Mouse (Mus musculus) spleen, postnatal 10 days (tissue): Measurements from ENCODE around the gene Crlf2.

Source experiments
- DNase-seq, 2 experiments: peaks; one replicate each; pipeline ENCODE4 v3.0.0; 2021 to 2022; ENCODE audit warnings: low spot score in 2 of 2

The Crlf2 gene

GRCm38 (mm10) chr5:109558404-109559160, at the start of gene Crlf2:
TSS of gene Crlf2 (minus strand) at chr5:109558993.
- DNase-seq, result peak; percentile 82 to 93

- DNase-seq, result peak in 1 of 2 experiments; percentile 32
These were observed 43.8 kb upstream of the Crlf2 start for GRCm38 (mm10) chr5:109602585-109602984.

- DNase-seq, result peak in 1 of 2 experiments; percentile 42
These were observed 42.3 kb upstream of the Crlf2 start for GRCm38 (mm10) chr5:109601080-109601479.

GRCm38 (mm10) chr5:109598876-109599275, 40.1 kb upstream of the Crlf2 start:
- DNase-seq, result no peak

GRCm38 (mm10) chr5:109596647-109597046, 37.9 kb upstream of the Crlf2 start:
- peak in 1 of 2 experiments; percentile 40 for DNase-seq

- DNase-seq, result no peak
These were observed 4.0 kb upstream of the Crlf2 start for GRCm38 (mm10) chr5:109562829-109563228.

GRCm38 (mm10) chr5:109559191-109559590, 398 bp upstream of the Crlf2 start:
- peak in 1 of 2 experiments; percentile 22 for DNase-seq

- DNase-seq, result no peak
These were observed 730 bp downstream of the Crlf2 start for GRCm38 (mm10) chr5:109558123-109558403.

GRCm38 (mm10) chr5:109557321-109558122, 1.3 kb downstream of the Crlf2 start:
- DNase-seq, result peak; percentile 67 to 92

- DNase-seq, result peak; percentile 49 to 87
These were observed 2.0 kb downstream of the Crlf2 start for GRCm38 (mm10) chr5:109556591-109557320.

- DNase-seq, result peak in 1 of 2 experiments; percentile 39
These were observed 2.9 kb downstream of the Crlf2 start for GRCm38 (mm10) chr5:109555676-109556571.

- no peak for DNase-seq
These were observed 3.5 kb downstream of the Crlf2 start for GRCm38 (mm10) chr5:109555236-109555675.

- DNase-seq, result peak in 1 of 2 experiments; percentile 36
These were observed 4.4 kb downstream of the Crlf2 start for GRCm38 (mm10) chr5:109554091-109555050.

- peak in 1 of 2 experiments; percentile 41 for DNase-seq
These were observed 5.4 kb downstream of the Crlf2 start for GRCm38 (mm10) chr5:109553160-109553930.

GRCm38 (mm10) chr5:109552541-109552940, 6.3 kb downstream of the Crlf2 start:
- peak in 1 of 2 experiments; percentile 19 for DNase-seq

- DNase-seq, result peak in 1 of 2 experiments; percentile 16
These were observed 6.7 kb downstream of the Crlf2 start for GRCm38 (mm10) chr5:109552116-109552515.

- DNase-seq, result peak in 1 of 2 experiments; percentile 30
These were observed 7.6 kb downstream of the Crlf2 start for GRCm38 (mm10) chr5:109551041-109551765.

- DNase-seq, result peak in 1 of 2 experiments; percentile 19
These were observed 8.4 kb downstream of the Crlf2 start for GRCm38 (mm10) chr5:109550225-109550935.
